Mouse (Mus musculus) adrenal gland (tissue): ENCODE results near the gene Lpcat1.

Source experiments
- intact Hi-C: fragments of 180-260 bp; cut with DNase I; formaldehyde crosslinking; loops from one replicate; pipeline ENCODE4 v1.15.1; 2025

Lpcat1 gene

GRCm38 (mm10) chr13:73446076-73446475 is 20.9 kb upstream of the Lpcat1 start:
- intact Hi-C loops, result no loop called here

DNA sequence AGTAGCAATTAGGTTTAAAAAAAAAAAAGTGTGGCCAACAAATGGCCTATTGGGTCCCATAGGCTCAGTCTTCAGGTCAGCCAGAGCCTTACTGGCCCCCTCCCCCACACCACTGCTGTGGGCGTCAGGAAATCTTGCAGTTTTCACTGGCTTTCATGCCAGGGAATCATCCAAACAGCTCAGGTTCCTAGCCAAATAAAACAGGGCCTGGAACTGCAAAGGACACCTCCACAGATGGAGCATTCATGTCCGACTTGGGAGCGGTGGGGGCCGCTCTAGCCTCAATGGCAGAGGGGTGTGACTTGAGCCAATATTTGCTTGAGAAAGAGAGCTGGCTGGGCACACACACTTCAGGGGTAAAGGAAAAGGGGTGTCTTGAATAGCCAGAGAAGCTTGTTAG is 20.5 kb upstream of the Lpcat1 start:
- intact Hi-C loops, result no loop called here

GRCm38 (mm10) chr13:73446943-73447342 is 20.1 kb upstream of the Lpcat1 start:
- intact Hi-C loops, result no loop called here

DNA sequence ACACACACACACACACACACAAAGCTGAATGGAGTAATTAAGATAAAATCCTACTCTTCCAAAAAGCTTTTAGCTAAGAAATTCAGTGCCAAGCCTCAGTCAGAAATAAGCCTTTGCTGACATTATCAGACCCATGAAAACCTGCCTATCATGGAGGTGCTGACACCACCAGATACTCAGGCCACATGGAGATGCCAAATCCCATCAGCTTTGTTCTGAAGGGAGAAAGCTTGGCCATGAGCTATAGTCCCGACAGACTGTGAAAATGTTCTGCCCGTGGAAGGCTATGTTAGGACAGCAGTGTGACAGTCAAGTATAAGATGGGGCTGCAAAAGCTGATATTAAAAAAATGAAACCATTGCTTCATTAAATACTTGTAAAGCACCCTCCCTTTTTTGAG is 19.5 kb upstream of the Lpcat1 start:
- intact Hi-C loops, result no loop called here

GRCm38 (mm10) chr13:73448201-73448600 is 18.8 kb upstream of the Lpcat1 start:
- intact Hi-C loops, result no loop called here

DNA sequence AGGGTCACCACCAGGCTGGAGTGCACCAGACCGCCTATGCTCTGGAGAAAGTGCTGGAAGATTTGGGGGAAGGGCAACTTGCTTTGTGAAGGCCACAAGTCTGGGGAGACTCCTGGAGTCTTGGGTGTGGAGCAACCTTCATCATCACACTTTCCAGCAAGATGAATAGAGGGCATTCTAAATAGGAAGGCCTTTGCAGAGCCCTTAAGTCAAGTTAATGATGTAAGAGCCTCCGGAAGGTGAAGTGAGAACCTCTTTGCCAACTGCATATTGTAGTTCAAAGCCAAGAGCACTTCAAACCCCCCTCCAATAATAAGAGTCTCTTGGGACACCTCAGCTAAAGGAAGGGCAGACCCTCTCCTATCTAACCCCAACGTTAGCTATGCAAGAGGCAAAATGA is 18.3 kb upstream of the Lpcat1 start:
- intact Hi-C loops, result no loop called here

- intact Hi-C loops, result no loop called here
Observed at GRCm38 (mm10) chr13:73453503-73454217, 13.3 kb upstream of the Lpcat1 start.

GRCm38 (mm10) chr13:73455328-73455727 is 11.7 kb upstream of the Lpcat1 start:
- intact Hi-C loops, result no loop called here

- intact Hi-C loops, result no loop called here
Observed at GRCm38 (mm10) chr13:73457301-73457700, 9.7 kb upstream of the Lpcat1 start.

- intact Hi-C loops, result no loop called here
Observed at GRCm38 (mm10) chr13:73457741-73458140, 9.3 kb upstream of the Lpcat1 start.

DNA sequence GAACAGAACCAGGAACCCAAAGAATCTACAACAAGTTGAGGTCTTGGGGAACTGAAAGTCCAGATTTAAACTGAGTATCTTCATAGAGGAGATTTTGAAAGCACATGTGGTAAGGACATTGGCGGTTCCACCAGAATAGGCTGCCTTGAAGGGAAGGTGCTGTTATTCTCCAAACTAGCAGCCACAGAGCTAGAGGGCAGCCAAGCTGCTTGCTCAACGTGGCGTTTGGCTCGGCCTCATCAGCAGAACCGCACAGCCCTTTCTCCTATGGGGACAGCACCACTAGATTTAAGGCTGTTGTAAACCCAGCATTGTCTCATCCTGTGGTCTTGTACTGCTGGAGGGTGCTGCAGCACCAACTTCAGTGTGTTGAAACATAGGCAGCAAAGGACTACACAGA is 8.3 kb upstream of the Lpcat1 start:
- intact Hi-C loops, result no loop called here

DNA sequence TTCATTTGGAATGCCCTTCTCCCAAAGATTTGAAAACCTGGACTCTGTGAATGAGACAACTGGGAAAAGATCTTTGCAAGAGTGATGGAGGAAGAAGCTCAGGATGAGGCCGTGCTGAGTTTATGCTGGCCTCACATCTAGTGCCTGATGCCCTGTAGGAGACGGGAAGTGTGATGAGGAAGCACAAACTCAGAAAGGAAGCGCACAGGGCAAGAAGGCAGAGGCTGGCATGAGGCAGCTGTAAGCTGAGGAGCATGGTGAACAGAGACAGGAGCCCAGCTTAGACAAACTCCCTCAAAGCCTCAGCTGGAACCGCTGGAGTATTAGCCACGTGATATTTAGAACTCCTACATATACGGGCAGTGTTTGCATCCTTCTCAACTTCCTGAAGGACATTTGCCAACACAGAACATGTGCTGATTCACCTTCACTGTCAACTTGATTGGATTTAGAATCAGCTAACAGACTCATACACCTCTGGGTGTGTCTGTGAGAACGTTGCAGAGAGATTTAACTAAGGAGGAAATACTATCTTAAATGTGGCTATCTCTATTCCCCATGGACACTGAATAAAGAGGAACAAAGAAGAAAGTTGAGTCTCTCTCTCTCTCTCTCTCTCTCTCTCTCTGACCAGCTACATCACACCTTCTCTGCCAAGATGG is 7.7 kb upstream of the Lpcat1 start:
- intact Hi-C loops, result no loop called here

DNA sequence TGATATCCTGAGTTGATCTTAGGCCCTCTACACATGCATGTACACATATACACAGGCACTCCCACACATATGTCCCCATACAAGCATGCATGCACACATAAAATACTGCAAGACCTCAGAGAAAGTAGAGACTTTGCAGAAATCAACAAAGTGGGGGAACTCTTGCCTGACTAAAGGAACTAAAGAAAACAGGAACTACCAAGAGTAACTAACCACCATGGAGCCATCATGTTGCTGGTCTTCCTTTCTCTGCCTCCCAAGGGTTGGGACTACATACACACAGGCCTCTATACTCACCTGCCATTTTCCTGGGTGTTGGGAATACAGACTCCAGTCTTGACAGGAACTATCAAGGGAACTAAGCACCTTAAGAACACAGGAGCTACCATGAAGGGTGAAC is 5.4 kb upstream of the Lpcat1 start:
- intact Hi-C loops, result no loop called here

DNA sequence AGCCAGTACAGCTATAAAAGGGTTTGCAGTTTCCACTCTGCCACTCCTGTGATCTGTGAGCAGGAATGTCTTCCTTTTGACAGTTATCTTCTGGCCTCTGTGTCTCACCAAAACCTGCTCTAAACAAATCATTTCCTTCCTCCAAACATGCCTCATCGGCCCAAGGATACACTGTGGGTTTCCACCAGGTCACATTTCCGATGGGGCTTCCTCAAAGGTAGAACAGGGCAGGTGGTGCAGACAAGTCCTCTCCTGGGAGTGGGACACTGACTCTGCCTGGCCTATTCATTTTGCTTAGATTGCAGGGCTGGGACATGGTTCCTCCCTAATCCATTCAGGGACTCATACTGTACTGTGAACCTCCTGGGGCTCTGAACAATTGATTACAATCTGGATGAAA is 1.8 kb upstream of the Lpcat1 start:
- intact Hi-C loops, result no loop called here

GRCm38 (mm10) chr13:73466411-73466810 is 586 bp upstream of the Lpcat1 start:
- intact Hi-C loops, result no loop called here

GRCm38 (mm10) chr13:73467421-73468237 is 632 bp downstream of the Lpcat1 start:
- intact Hi-C loops, result no loop called here

DNA sequence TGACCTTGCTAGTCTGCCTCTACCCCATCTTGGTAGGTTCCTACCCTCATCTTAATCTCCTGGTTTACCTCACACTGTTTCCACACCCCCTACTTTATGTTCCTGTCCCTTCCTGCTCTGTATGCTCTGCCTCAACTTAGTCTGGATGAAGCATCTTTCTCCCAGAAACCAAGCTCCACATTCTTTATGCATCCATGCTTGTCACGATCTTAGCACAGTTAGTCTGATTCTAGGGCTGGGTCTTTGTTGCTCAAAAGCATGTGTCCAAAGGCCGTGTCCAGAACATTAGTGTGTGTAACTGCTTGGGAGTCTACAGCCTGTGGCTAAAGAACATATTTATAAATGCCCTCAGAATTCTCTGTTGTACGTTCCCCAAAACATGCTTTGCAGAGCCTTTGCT is 1.8 kb downstream of the Lpcat1 start:
- intact Hi-C loops, result no loop called here

GRCm38 (mm10) chr13:73469257-73469967 is 2.4 kb downstream of the Lpcat1 start:
- intact Hi-C loops, result no loop called here

DNA sequence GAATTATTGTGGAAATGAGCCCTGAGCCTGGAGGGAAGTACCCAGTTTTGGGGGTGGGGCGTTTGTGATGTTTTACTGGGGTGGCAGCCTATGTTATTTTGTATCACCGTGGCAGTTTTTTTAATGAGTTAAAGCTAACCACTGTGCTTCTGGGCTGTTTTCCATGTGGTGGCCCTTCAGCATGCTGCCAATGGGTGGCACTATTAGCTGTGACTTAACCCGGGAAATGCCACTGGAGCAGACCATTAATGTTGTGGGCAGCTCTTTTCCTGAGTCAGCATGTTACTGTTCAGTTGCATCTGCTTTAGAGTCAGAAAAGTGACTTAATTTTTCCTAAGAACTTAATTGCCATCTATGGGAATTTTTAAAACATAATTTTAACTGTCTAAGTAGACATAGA is 5.5 kb downstream of the Lpcat1 start:
- intact Hi-C loops, result loop anchor here (5.0 kb wide), 1 partner anchor 35 kb away; no protein-coding TSS in a partner anchor

DNA sequence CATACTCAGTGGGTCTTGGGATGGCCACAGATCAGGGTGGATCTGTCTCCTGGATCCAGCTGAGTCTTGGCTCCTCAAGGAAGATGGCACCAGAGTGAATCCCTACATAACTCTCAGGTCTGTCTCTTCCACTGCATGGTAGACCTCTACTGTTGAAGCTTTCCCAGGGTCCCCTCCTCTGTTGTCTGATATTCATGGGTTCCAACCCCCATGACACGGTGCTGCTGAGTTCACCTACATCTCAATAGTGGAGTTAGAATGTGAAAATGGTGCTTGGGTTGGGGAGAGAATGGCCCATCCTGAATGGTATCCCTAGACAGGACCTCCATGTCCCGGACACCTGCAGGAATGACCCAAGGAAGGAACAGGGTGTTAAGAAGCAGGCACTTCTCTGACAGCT is 6.7 kb downstream of the Lpcat1 start:
- intact Hi-C loops, result loop anchor here (5.0 kb wide), 1 partner anchor 34 kb away; no protein-coding TSS in a partner anchor

GRCm38 (mm10) chr13:73474163-73474562 is 7.2 kb downstream of the Lpcat1 start:
- intact Hi-C loops, result loop anchor here (5.0 kb wide), 1 partner anchor 33 kb away; no protein-coding TSS in a partner anchor
